Mouse (Mus musculus) v-Abl transformed pro-B cells (cell line): ENCODE results near the gene Foxo1.

ENCODE experiments used
- in situ Hi-C, 2 experiments: fragments of 400-800 bp; cut with MboI; formaldehyde crosslinking; loops; one replicate each; pipeline ENCODE4 v1.15.1; 2025; ENCODE audit not compliant: unreplicated experiment in 2 of 2

The Foxo1 gene

GRCm38 (mm10) chr3:52346986-52347710 lies 79.0 kb downstream of the Foxo1 start:
- in situ Hi-C loops: loop anchor here in 1 of 2 experiments (10.0 kb wide), 1 partner anchor 98 kb away; no protein-coding TSS in a partner anchor

- in situ Hi-C loops: loop anchor here in 1 of 2 experiments (10.0 kb wide), 1 partner anchor 97 kb away; no protein-coding TSS in a partner anchor
Measured at GRCm38 (mm10) chr3:52347980-52348622, 80.0 kb downstream of the Foxo1 start.

- in situ Hi-C loops: no loop called here
Measured at GRCm38 (mm10) chr3:52350636-52351035, 82.5 kb downstream of the Foxo1 start.

- in situ Hi-C loops: no loop called here
Measured at GRCm38 (mm10) chr3:52351901-52352300, 83.8 kb downstream of the Foxo1 start.

- in situ Hi-C loops: no loop called here
Measured at GRCm38 (mm10) chr3:52354203-52354602, 86.1 kb downstream of the Foxo1 start.

- in situ Hi-C loops: no loop called here
Measured at GRCm38 (mm10) chr3:52357265-52357953, 89.3 kb downstream of the Foxo1 start.

- in situ Hi-C loops: no loop called here
Measured at GRCm38 (mm10) chr3:52364576-52364975, 96.4 kb downstream of the Foxo1 start.

GRCm38 (mm10) chr3:52369204-52369603 lies 101.1 kb downstream of the Foxo1 start:
- in situ Hi-C loops: no loop called here

- in situ Hi-C loops: no loop called here
Measured at GRCm38 (mm10) chr3:52369881-52370428, 101.8 kb downstream of the Foxo1 start.

- in situ Hi-C loops: no loop called here
Measured at GRCm38 (mm10) chr3:52376974-52377373, 108.8 kb downstream of the Foxo1 start.

GRCm38 (mm10) chr3:52383351-52383750 lies 115.2 kb downstream of the Foxo1 start:
- in situ Hi-C loops: no loop called here

- in situ Hi-C loops: no loop called here
Measured at GRCm38 (mm10) chr3:52386343-52386742, 118.2 kb downstream of the Foxo1 start.

- in situ Hi-C loops: loop anchor here (5.0 kb wide), 3 partner anchors 48 to 452 kb away; partner anchors contain the start of gene Foxo1 (in 1 of the 2)
Measured at GRCm38 (mm10) chr3:52390321-52390720, 122.2 kb downstream of the Foxo1 start.

GRCm38 (mm10) chr3:52390766-52391665 lies 122.9 kb downstream of the Foxo1 start:
- in situ Hi-C loops: loop anchor here (5.0 kb wide), 3 partner anchors 49 to 451 kb away; partner anchors contain the start of gene Foxo1 (in 1 of the 2)

GRCm38 (mm10) chr3:52391897-52392296 lies 123.8 kb downstream of the Foxo1 start:
- in situ Hi-C loops: loop anchor here (5.0 kb wide), 3 partner anchors 50 to 450 kb away; partner anchors contain the start of gene Foxo1 (in 1 of the 2)

- in situ Hi-C loops: loop anchor here (5.0 kb wide), 3 partner anchors 50 to 450 kb away; partner anchors contain the start of gene Foxo1 (in 1 of the 2)
Measured at GRCm38 (mm10) chr3:52392521-52392920, 124.4 kb downstream of the Foxo1 start.

- in situ Hi-C loops: loop anchor here (5.0 kb wide), 3 partner anchors 51 to 449 kb away; partner anchors contain the start of gene Foxo1 (in 1 of the 2)
Measured at GRCm38 (mm10) chr3:52393171-52393570, 125.0 kb downstream of the Foxo1 start.

- in situ Hi-C loops: loop anchor here (5.0 kb wide), 6 partner anchors 46 to 446 kb away; partner anchors contain the start of gene Foxo1 (in 1 of the 2)
Measured at GRCm38 (mm10) chr3:52396121-52396731, 128.1 kb downstream of the Foxo1 start.
